Mouse (Mus musculus): ENCODE measurements around the gene Smyd1.

DNA sequence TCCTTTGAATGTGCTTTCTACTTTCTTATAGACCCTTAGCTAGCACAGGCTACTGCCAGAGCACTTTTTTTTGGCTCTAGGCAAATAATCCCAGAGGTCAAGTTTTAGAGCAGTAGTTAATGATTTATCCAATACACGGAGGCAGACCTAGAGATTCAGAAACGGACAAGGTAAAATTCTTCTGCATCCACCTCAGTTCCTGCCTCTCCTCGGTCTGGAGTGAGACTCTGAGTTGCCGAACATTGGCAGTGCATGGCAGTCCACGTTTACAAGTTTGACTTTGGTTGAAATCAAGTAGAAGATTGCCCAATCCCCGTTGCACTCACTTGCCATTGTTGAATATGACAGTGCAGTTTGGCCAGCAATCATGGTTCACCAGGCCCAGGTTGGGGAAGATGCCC, 85.0 kb downstream of the Smyd1 start:
- TF ChIP-seq GATA1 (IDR thresholded peaks at IDR 0.05; ENCODE audit: low read length) (no peak), TAL1 (IDR thresholded peaks at IDR 0.05; ENCODE audit: low read length) (no peak)
